Mouse (Mus musculus): ENCODE measurements around the gene Syde2.

GRCm38 (mm10) chr3:146027116-146027515, 39.4 kb downstream of the Syde2 start:
- TF ChIP-seq TAL1 (IDR thresholded peaks at IDR 0.05; ENCODE audit: low read length) (no peak), CTCF (IDR thresholded peaks at IDR 0.05 in 2 of 3, conservative IDR thresholded peaks at IDR 0.05 in 1 of 3; ENCODE audit: control insufficient read depth in 1 of 3, insufficient read depth in 1 of 3, low read depth in 2 of 3, low read length in 3 of 3, poor library complexity in 1 of 3, severe bottlenecking in 1 of 3) (no peak), POLR2A (IDR thresholded peaks at IDR 0.05; ENCODE audit: control insufficient read depth in 1 of 2, insufficient read depth in 1 of 2, low read depth in 1 of 2, low read length in 2 of 2, poor library complexity in 1 of 2) (no peak)
